Comparison of ENCODE assay signal across 13 mouse cellular contexts in the genomic region with DNA sequence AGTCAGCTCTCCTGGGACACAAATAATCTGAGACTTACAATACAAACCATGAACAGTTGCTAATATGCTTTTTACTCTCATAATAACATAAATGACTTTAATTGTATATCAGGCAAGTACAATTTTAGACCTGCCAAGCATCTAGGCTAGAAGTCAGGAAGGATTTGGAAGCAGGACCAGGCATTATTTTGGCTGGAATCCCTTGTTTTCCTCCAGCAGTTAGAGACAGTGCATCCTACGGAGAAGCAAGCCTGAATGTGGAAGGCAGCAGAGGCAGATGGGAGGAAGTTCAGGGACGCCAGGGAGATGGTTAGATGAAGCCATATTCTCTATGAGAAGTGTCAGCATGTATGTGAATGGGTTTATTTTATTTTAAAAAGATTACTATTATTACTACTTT.
"Had no signal": no experiment of that assay in that cellular context is flagged by ENCODE, and none has a peak within 500 bp of the region (broad histone marks: within the 10 kb centered on the region; RNA-seq: fewer than 3 reads in every experiment).

No protein-coding gene starts in this region.

- H3K4me2 ChIP-seq: limb, embryonic 15.5 days; liver, embryonic 12.5 days; lung, embryonic 14.5 days; neural tube, embryonic 12.5 days had no signal

- H3K9ac ChIP-seq: limb, embryonic 15.5 days; liver, embryonic 12.5 days; lung, embryonic 14.5 days; neural tube, embryonic 12.5 days had no signal

- H3K27me3 ChIP-seq: limb, embryonic 15.5 days; liver, embryonic 12.5 days; neural tube, embryonic 12.5 days had no signal

- H3K4me3 ChIP-seq: limb, embryonic 15.5 days; liver, embryonic 12.5 days; midbrain, embryonic 10.5 days; neural tube, embryonic 12.5 days had no signal

- H3K9me3 ChIP-seq: limb, embryonic 15.5 days; liver, embryonic 12.5 days; midbrain, embryonic 10.5 days; neural tube, embryonic 12.5 days had no signal

- DNase-seq: kidney, postnatal 36 days; layer of hippocampus, adult 9-11 months; layer of hippocampus, postnatal 36 days; lung, embryonic 14.5 days; lung, postnatal 10 days; lung, postnatal 4 days; thymus, adult 2 months; thymus, postnatal 36 days had no signal

- H3K27ac ChIP-seq: kidney, postnatal 0 days; limb, embryonic 15.5 days; liver, embryonic 12.5 days; midbrain, embryonic 10.5 days; neural tube, embryonic 12.5 days had no signal

- ATAC-seq: liver, embryonic 12.5 days had no signal
